9 mouse cellular contexts compared by ENCODE assay signal in the genomic region with DNA sequence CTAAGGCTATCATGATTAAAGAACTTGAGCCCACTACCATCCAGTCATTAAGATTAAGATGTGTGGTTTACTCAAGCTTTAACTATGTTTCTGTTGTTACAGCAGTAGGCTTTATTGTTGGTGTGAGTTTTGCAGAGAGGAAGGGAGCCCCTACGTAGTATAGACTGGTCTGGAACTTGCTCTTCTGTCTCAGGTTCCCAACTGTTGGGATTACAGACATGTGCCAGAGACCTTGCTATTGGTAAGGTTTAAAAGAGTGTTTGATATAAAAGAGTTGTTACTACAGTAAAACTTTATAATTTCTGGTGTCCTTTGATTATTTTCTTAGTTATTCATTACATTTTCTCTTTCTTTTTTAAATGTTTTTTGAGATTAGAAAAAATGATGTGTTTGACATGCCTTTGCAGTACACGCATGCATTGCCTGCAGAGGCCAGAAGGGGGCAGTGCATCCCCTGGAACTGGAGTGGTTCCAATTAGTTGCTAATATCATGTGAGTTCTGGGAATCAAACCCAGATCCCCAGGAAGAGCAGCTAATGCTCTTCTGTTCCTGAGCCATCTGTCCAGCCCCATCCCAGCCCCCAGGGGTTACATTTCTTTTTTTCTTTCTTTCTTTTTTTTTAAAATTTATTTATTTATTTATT. TPM values are rescaled to one million over a fixed set of nuclear protein-coding genes. Genes with fewer than 3 reads are reported as not detected.
DNase-seq lines count a peak whose midpoint lies in the region; ATAC-seq and TF ChIP-seq lines count a peak whose summit lies in the region.
"Had no signal": no experiment of that assay in that cellular context is flagged by ENCODE, and none has a peak within 500 bp of the region (broad histone marks: within the 10 kb centered on the region; RNA-seq: fewer than 3 reads in every experiment).

No protein-coding gene starts in this region.

- H3K36me3 ChIP-seq in heart, embryonic 12.5 days = peaks cover 3% of the 10 kb centered on the region
- peaks cover 5% of the 10 kb centered on the region for H3K36me3 ChIP-seq in thymus, adult 2 months (ENCODE audit: control insufficient read depth, insufficient read depth, low read length)

- H3K27me3 ChIP-seq in heart, embryonic 12.5 days (replicated peaks) = no peaks in the 10 kb centered on the region
- H3K27me3 ChIP-seq in thymus, adult 2 months (ENCODE audit: control insufficient read depth, insufficient read depth, low read length) = no peaks in the 10 kb centered on the region
- H3K27me3 ChIP-seq: lung, embryonic 15.5 days had no signal

- ATAC-seq in heart, embryonic 12.5 days (ENCODE audit: insufficient number of reproducible peaks, low FRiP score) = no peak

- no peak overlapping the region for H3K4me3 ChIP-seq in heart, embryonic 12.5 days
- H3K4me3 ChIP-seq in thymus, adult 2 months (ENCODE audit: control insufficient read depth, insufficient read depth, low read length) = no peak overlapping the region
- H3K4me3 ChIP-seq: lung, embryonic 15.5 days had no signal

- H3K4me2 ChIP-seq in heart, embryonic 12.5 days = no peak overlapping the region
- H3K4me2 ChIP-seq: lung, embryonic 15.5 days had no signal

- no peak overlapping the region for H3K27ac ChIP-seq in heart, embryonic 12.5 days (ENCODE audit: poor library complexity, severe bottlenecking)
- no peak overlapping the region for H3K27ac ChIP-seq in thymus, adult 2 months (ENCODE audit: control insufficient read depth, insufficient read depth, low read length)
- H3K27ac ChIP-seq: lung, embryonic 15.5 days had no signal

- intact Hi-C loops in heart, postnatal 14 days (cut with DNase I) = no loop called here

- peak; percentile 31; the same call in 1 of the 2 replicates for TF ChIP-seq CTCF in thymus, adult 2 months (IDR thresholded peaks at IDR 0.05; ENCODE audit: borderline replicate concordance, control insufficient read depth, extremely low read depth, insufficient read depth, low read length, poor library complexity)

- H3K9me3 ChIP-seq in heart, embryonic 12.5 days (replicated peaks) = no peaks in the 10 kb centered on the region
- H3K9me3 ChIP-seq: lung, embryonic 15.5 days had no signal

- DNase-seq in heart, adult 11 months = peak; percentile 83
- peak; percentile 79 to 83 for DNase-seq in B cell, adult 2 months
- DNase-seq in adrenal gland, postnatal 10 days = peak; percentile 68
- DNase-seq in heart, postnatal 14 days = peak; percentile 18 to 44
- peak; percentile 40 for DNase-seq in lung, postnatal 10 days
- peak; percentile 64 for DNase-seq in thymus, adult 2 months
- DNase-seq in right cerebral cortex, adult 18-20 months = no peak

- no peak overlapping the region for H3K9ac ChIP-seq in heart, embryonic 12.5 days
- H3K9ac ChIP-seq: lung, embryonic 15.5 days had no signal

- no peak for TF ChIP-seq POLR2A in thymus, adult 2 months (IDR thresholded peaks at IDR 0.05; ENCODE audit: control insufficient read depth, extremely low read depth, insufficient read depth, low read length, poor library complexity)

- WGBS in heart, embryonic 12.5 days = 80% methylated on average over 2 of the region's 2 CpGs
- WGBS in thymus, adult 2 months = 85% methylated on average over 2 of the region's 2 CpGs

- no peaks in the 10 kb centered on the region for H3K4me1 ChIP-seq in heart, embryonic 12.5 days (replicated peaks)
- no peaks in the 10 kb centered on the region for H3K4me1 ChIP-seq in thymus, adult 2 months (replicated peaks; ENCODE audit: control insufficient read depth, insufficient read depth, low read length)
- H3K4me1 ChIP-seq: lung, embryonic 15.5 days had no signal

RNA-seq across cellular contexts. Expression of gene Uchl5, which starts 11.6 kb away (rescaled TPM):
- polyA plus RNA-seq in heart, embryonic 12.5 days (2016; fragmentation: Nextera tagmentation; extraction: Ambion mirVana) = 63.7 and 70.4 TPM in 2 replicates
- total RNA-seq in adrenal gland, postnatal 10 days (2021) = 10 to 100 TPM; 26.6 to 30.3 TPM
- total RNA-seq in heart, postnatal 14 days (2021) = 10 to 100 TPM; 16.2 to 19.3 TPM
- 5.0 and 10.8 TPM in 2 replicates for polyA plus RNA-seq in thymus, adult 2 months (2012; rRNA removed)

RNA-seq across cellular contexts. Expression of gene Trove2, which starts 11.8 kb away (rescaled TPM):
- polyA plus RNA-seq in heart, embryonic 12.5 days (2016; fragmentation: Nextera tagmentation; extraction: Ambion mirVana) = 20.7 and 21.5 TPM in 2 replicates
- total RNA-seq in adrenal gland, postnatal 10 days (2021) = 10 to 100 TPM in 1 of 2 experiments, 1 to 10 TPM in 1; 8.3 to 10.4 TPM
- 1 to 10 TPM; 9.6 to 9.7 TPM for total RNA-seq in heart, postnatal 14 days (2021)
- 0.75 and 0.97 TPM in 2 replicates for polyA plus RNA-seq in thymus, adult 2 months (2012; rRNA removed)
